Mouse (Mus musculus): Measurements from ENCODE around the gene Casp3. TPM values are rescaled to one million over a fixed set of nuclear protein-coding genes. Genes with fewer than 3 reads are reported as not detected.

Gene Casp3
- polyA plus RNA-seq, 1 experiment from 2014 or later: 20.7 TPM

- Histone ChIP-seq H3K4me3 (ENCODE audit: low read depth, low read length) (no peak overlapping the region), H3K27me3 (ENCODE audit: insufficient read depth, low read length) (no peaks in the 10 kb centered on the region), H3K36me3 (replicated peaks; ENCODE audit: insufficient read depth, low read length) (peaks cover 4% of the 10 kb centered on the region), H3K9ac (replicated peaks) (no peak overlapping the region), H3K27ac (ENCODE audit: low read depth) (no peak overlapping the region), H3K4me1 (ENCODE audit: insufficient read depth) (0 out of 2 replicates have a peak, but pooled peaks cover 6% of the 10 kb centered on the region), H3K9me3 (ENCODE audit: low read length) (no peaks in the 10 kb centered on the region), H3K4me2 (ENCODE audit: low read depth, low read length) (no peak overlapping the region)
- DNase-seq (no peak), ATAC-seq (no peak)
- WGBS (ENCODE audit: insufficient replicate concordance): 75% methylated on average over 2 of the region's 2 CpGs
- TF ChIP-seq CTCF (IDR thresholded peaks at IDR 0.05; ENCODE audit: low read depth): no peak
- TF ChIP-seq EP300 (IDR thresholded peaks at IDR 0.05; ENCODE audit: low read depth): no peak
These were observed 23.3 kb upstream of the Casp3 start for GRCm38 (mm10) chr8:46593772-46594171.

GRCm38 (mm10) chr8:46595593-46595992 is 21.5 kb upstream of the Casp3 start:
- H3K4me1 ChIP-seq (ENCODE audit: insufficient read depth): 0 out of 2 replicates have a peak, but pooled peaks cover 6% of the 10 kb centered on the region
- no peaks in the 10 kb centered on the region for H3K9me3 ChIP-seq (ENCODE audit: low read length)
- H3K27ac ChIP-seq (ENCODE audit: low read depth): peak overlapping the region; percentile 59
- H3K4me3 ChIP-seq (ENCODE audit: low read depth, low read length): no peak overlapping the region
- TF ChIP-seq EP300 (IDR thresholded peaks at IDR 0.05; ENCODE audit: low read depth) (no peak), CTCF (IDR thresholded peaks at IDR 0.05; ENCODE audit: low read depth) (no peak)
- peaks cover 4% of the 10 kb centered on the region for H3K36me3 ChIP-seq (replicated peaks; ENCODE audit: insufficient read depth, low read length)
- ATAC-seq (peak; percentile 63), DNase-seq (peak; percentile 27)
- 40% methylated on average over 2 of the region's 2 CpGs for WGBS (ENCODE audit: insufficient replicate concordance)
- H3K9ac ChIP-seq (replicated peaks): no peak overlapping the region
- no peaks in the 10 kb centered on the region for H3K27me3 ChIP-seq (ENCODE audit: insufficient read depth, low read length)
- H3K4me2 ChIP-seq (ENCODE audit: low read depth, low read length): no peak overlapping the region

- H3K27ac ChIP-seq (ENCODE audit: low read depth): no peak overlapping the region
- 0 out of 2 replicates have a peak, but pooled peaks cover 6% of the 10 kb centered on the region for H3K4me1 ChIP-seq (ENCODE audit: insufficient read depth)
- ATAC-seq (no peak), DNase-seq (no peak)
- H3K9me3 ChIP-seq (ENCODE audit: low read length): no peaks in the 10 kb centered on the region
- no peak overlapping the region for H3K9ac ChIP-seq (replicated peaks)
- H3K36me3 ChIP-seq (replicated peaks; ENCODE audit: insufficient read depth, low read length): peaks cover 4% of the 10 kb centered on the region
- H3K27me3 ChIP-seq (ENCODE audit: insufficient read depth, low read length): no peaks in the 10 kb centered on the region
- H3K4me3 ChIP-seq (ENCODE audit: low read depth, low read length): no peak overlapping the region
- TF ChIP-seq CTCF (IDR thresholded peaks at IDR 0.05; ENCODE audit: low read depth): no peak
- TF ChIP-seq EP300 (IDR thresholded peaks at IDR 0.05; ENCODE audit: low read depth): no peak
- no peak overlapping the region for H3K4me2 ChIP-seq (ENCODE audit: low read depth, low read length)
- WGBS (ENCODE audit: insufficient replicate concordance): 78% methylated on average over 2 of the region's 2 CpGs
These were observed 20.6 kb upstream of the Casp3 start for GRCm38 (mm10) chr8:46596530-46596929.

- Histone ChIP-seq H3K27me3 (ENCODE audit: insufficient read depth, low read length) (no peaks in the 10 kb centered on the region), H3K9ac (replicated peaks) (no peak overlapping the region), H3K27ac (ENCODE audit: low read depth) (peak overlapping the region; percentile 39; the same call in 1 of the 2 replicates), H3K9me3 (ENCODE audit: low read length) (no peaks in the 10 kb centered on the region), H3K4me3 (ENCODE audit: low read depth, low read length) (no peak overlapping the region), H3K36me3 (replicated peaks; ENCODE audit: insufficient read depth, low read length) (peaks cover 4% of the 10 kb centered on the region), H3K4me2 (ENCODE audit: low read depth, low read length) (no peak overlapping the region), H3K4me1 (ENCODE audit: insufficient read depth) (0 out of 2 replicates have a peak, but pooled peaks cover 6% of the 10 kb centered on the region)
- ATAC-seq (no peak), DNase-seq (no peak)
- TF ChIP-seq EP300 (IDR thresholded peaks at IDR 0.05; ENCODE audit: low read depth): no peak
- TF ChIP-seq CTCF (IDR thresholded peaks at IDR 0.05; ENCODE audit: low read depth): no peak
- 63% methylated on average over 2 of the region's 2 CpGs for WGBS (ENCODE audit: insufficient replicate concordance)
These were observed 19.7 kb upstream of the Casp3 start for GRCm38 (mm10) chr8:46597411-46597810.

GRCm38 (mm10) chr8:46598114-46598513 is 19.0 kb upstream of the Casp3 start:
- no peak for ATAC-seq
- H3K27me3 ChIP-seq (ENCODE audit: insufficient read depth, low read length): no peaks in the 10 kb centered on the region
- 66% methylated on average over 2 of the region's 2 CpGs for WGBS (ENCODE audit: insufficient replicate concordance)
- H3K27ac ChIP-seq (ENCODE audit: low read depth): no peak overlapping the region
- no peak for TF ChIP-seq CTCF (IDR thresholded peaks at IDR 0.05; ENCODE audit: low read depth)
- TF ChIP-seq EP300 (IDR thresholded peaks at IDR 0.05; ENCODE audit: low read depth): no peak
- H3K4me2 ChIP-seq (ENCODE audit: low read depth, low read length): no peak overlapping the region
- H3K36me3 ChIP-seq (replicated peaks; ENCODE audit: insufficient read depth, low read length): peaks cover 1% of the 10 kb centered on the region
- H3K4me1 ChIP-seq (ENCODE audit: insufficient read depth): 0 out of 2 replicates have a peak, but pooled peaks cover 6% of the 10 kb centered on the region
- no peaks in the 10 kb centered on the region for H3K9me3 ChIP-seq (ENCODE audit: low read length)
- H3K4me3 ChIP-seq (ENCODE audit: low read depth, low read length): no peak overlapping the region
- H3K9ac ChIP-seq (replicated peaks): no peak overlapping the region
- DNase-seq: no peak

GRCm38 (mm10) chr8:46598753-46599152 is 18.3 kb upstream of the Casp3 start:
- H3K36me3 ChIP-seq (replicated peaks; ENCODE audit: insufficient read depth, low read length): no peaks in the 10 kb centered on the region; the same call in 1 of the 2 replicates
- H3K4me1 ChIP-seq (ENCODE audit: insufficient read depth): 0 out of 2 replicates have a peak, but pooled peaks cover 6% of the 10 kb centered on the region
- TF ChIP-seq CTCF (IDR thresholded peaks at IDR 0.05; ENCODE audit: low read depth): no peak
- no peak for TF ChIP-seq EP300 (IDR thresholded peaks at IDR 0.05; ENCODE audit: low read depth)
- no peak overlapping the region for H3K9ac ChIP-seq (replicated peaks)
- H3K27me3 ChIP-seq (ENCODE audit: insufficient read depth, low read length): no peaks in the 10 kb centered on the region
- 75% methylated on average over 5 of the region's 5 CpGs for WGBS (ENCODE audit: insufficient replicate concordance)
- H3K9me3 ChIP-seq (ENCODE audit: low read length): no peaks in the 10 kb centered on the region
- no peak overlapping the region for H3K27ac ChIP-seq (ENCODE audit: low read depth)
- ATAC-seq (no peak), DNase-seq (no peak)
- H3K4me3 ChIP-seq (ENCODE audit: low read depth, low read length): no peak overlapping the region
- H3K4me2 ChIP-seq (ENCODE audit: low read depth, low read length): no peak overlapping the region
